Mouse (Mus musculus) hindbrain, embryonic 14.5 days (tissue): ENCODE measurements at regions not wholly inside any gene's neighbourhood (a gene's known extent, or its start where the extent isn't known, plus 50 kb on each side); places are given as distances from the start of the nearest gene placed in this dataset.

ENCODE experiments used
- ATAC-seq: fragments of 200-750 bp; cut with Nextera tagmentation; 2 replicates; pipeline ENCODE4 v1.8.0; 2017; ENCODE audit warnings: moderate number of reproducible peaks, mild to moderate bottlenecking, moderate TSS enrichment, moderate library complexity; ENCODE audit not compliant: low FRiP score
- DNase-seq: peaks from one replicate; pipeline ENCODE4 v3.0.0-alpha.2; 2015; ENCODE audit warnings: low spot score
- H3K27ac ChIP-seq: fragments of 300-500 bp; sonication (generic); 2 replicates; pipeline ENCODE4 v1.5.1; 2014; ENCODE audit warnings: mild to moderate bottlenecking, moderate library complexity
- H3K27me3 ChIP-seq: fragments of 300-500 bp; sonication (generic); 2 replicates; pipeline ENCODE4 v1.6.1; 2014; ENCODE audit warnings: mild to moderate bottlenecking, low read length, mixed read lengths; ENCODE audit not compliant: control insufficient read depth, insufficient read depth
- H3K36me3 ChIP-seq: fragments of 300-500 bp; sonication (generic); replicated peaks from 2 replicates; pipeline ENCODE4 v1.6.1; 2014; ENCODE audit not compliant: control insufficient read depth, insufficient read depth
- H3K4me1 ChIP-seq: fragments of 300-500 bp; sonication (generic); replicated peaks from 2 replicates; pipeline ENCODE4 v1.6.1; 2014; ENCODE audit warnings: antibody characterized with exemption, low read length, mixed read lengths; ENCODE audit not compliant: control insufficient read depth, insufficient read depth
- H3K4me2 ChIP-seq: fragments of 300-500 bp; sonication (generic); replicated peaks from 2 replicates; pipeline ENCODE4 v1.6.1; 2014; ENCODE audit warnings: mild to moderate bottlenecking, moderate library complexity
- H3K4me3 ChIP-seq: fragments of 300-500 bp; sonication (generic); replicated peaks from 2 replicates; pipeline ENCODE4 v1.5.1; 2014; ENCODE audit warnings: mild to moderate bottlenecking, low read length
- H3K9ac ChIP-seq: fragments of 300-500 bp; sonication (generic); 2 replicates; pipeline ENCODE4 v1.6.1; 2014
- H3K9me3 ChIP-seq: fragments of 300-500 bp; sonication (generic); 2 replicates; pipeline ENCODE4 v1.6.1; 2016; ENCODE audit warnings: low read length; ENCODE audit not compliant: control insufficient read depth
- WGBS: fragments of 180-500 bp; shearing (Covaris S2); extraction: QIAGEN DNeasy Blood & Tissue Kit; methylation state at CpG from one replicate; pipeline ENCODE4 v1.1.7; 2014; 5-methylcytosine and 5-hydroxymethylcytosine counted together

GRCm38 (mm10) chr3:42661956-42662355, 919.5 kb downstream of the D3Ertd751e start:
- H3K4me3 ChIP-seq = no peak overlapping the region
- WGBS = 90% methylated on average over 2 of the region's 2 CpGs

GRCm38 (mm10) chr3:42676668-42677398, 934.4 kb downstream of the D3Ertd751e start:
- ATAC-seq (no peak), DNase-seq (no peak)
- WGBS = 96% methylated on average over 2 of the region's 2 CpGs
- H3K36me3 ChIP-seq = no peaks in the 10 kb centered on the region
- H3K4me1 ChIP-seq = no peaks in the 10 kb centered on the region
- no peaks in the 10 kb centered on the region for H3K27me3 ChIP-seq
- H3K9me3 ChIP-seq = no peaks in the 10 kb centered on the region
- no peak overlapping the region for H3K9ac ChIP-seq
- H3K27ac ChIP-seq = no peak overlapping the region
- no peak overlapping the region for H3K4me3 ChIP-seq
- H3K4me2 ChIP-seq = no peak overlapping the region

More at GRCm38 (mm10) chr3:42661956-42662355, 919.5 kb downstream of the D3Ertd751e start:
- H3K4me1 ChIP-seq = no peaks in the 10 kb centered on the region
- no peaks in the 10 kb centered on the region for H3K36me3 ChIP-seq
- no peak overlapping the region for H3K4me2 ChIP-seq
- DNase-seq (no peak), ATAC-seq (no peak)
- H3K9ac ChIP-seq = no peak overlapping the region
- no peaks in the 10 kb centered on the region for H3K9me3 ChIP-seq
- H3K27me3 ChIP-seq = no peaks in the 10 kb centered on the region
- H3K27ac ChIP-seq = no peak overlapping the region

GRCm38 (mm10) chr3:42694726-42695125, 952.3 kb downstream of the D3Ertd751e start:
- peak; percentile 44 for DNase-seq
- WGBS = 64% methylated on average over 2 of the region's 2 CpGs

GRCm38 (mm10) chr3:42738910-42739309, 996.5 kb downstream of the D3Ertd751e start:
- Histone ChIP-seq H3K4me2 (no peak overlapping the region), H3K27me3 (no peaks in the 10 kb centered on the region), H3K27ac (no peak overlapping the region), H3K4me1 (no peaks in the 10 kb centered on the region), H3K4me3 (no peak overlapping the region), H3K36me3 (no peaks in the 10 kb centered on the region), H3K9ac (no peak overlapping the region), H3K9me3 (no peaks in the 10 kb centered on the region)
- no peak for DNase-seq
- no peak for ATAC-seq
- WGBS = 26% methylated on average over 1 of the region's 1 CpGs

More at GRCm38 (mm10) chr3:42694726-42695125, 952.3 kb downstream of the D3Ertd751e start:
- Histone ChIP-seq H3K27me3 (no peaks in the 10 kb centered on the region), H3K4me3 (no peak overlapping the region), H3K9ac (no peak overlapping the region), H3K4me2 (no peak overlapping the region), H3K9me3 (no peaks in the 10 kb centered on the region), H3K27ac (no peak overlapping the region), H3K4me1 (no peaks in the 10 kb centered on the region), H3K36me3 (no peaks in the 10 kb centered on the region)
- ATAC-seq = no peak

GRCm38 (mm10) chr3:42753130-42753529, 1010.7 kb downstream of the D3Ertd751e start:
- H3K4me3 ChIP-seq = no peak overlapping the region
- no peaks in the 10 kb centered on the region for H3K27me3 ChIP-seq
- no peak overlapping the region for H3K9ac ChIP-seq
- H3K9me3 ChIP-seq = no peaks in the 10 kb centered on the region
- ATAC-seq (no peak), DNase-seq (no peak)
- no peak overlapping the region for H3K27ac ChIP-seq
- no peaks in the 10 kb centered on the region for H3K4me1 ChIP-seq
- H3K36me3 ChIP-seq = no peaks in the 10 kb centered on the region
- no peak overlapping the region for H3K4me2 ChIP-seq
- WGBS = 68% methylated on average over 4 of the region's 4 CpGs

GRCm38 (mm10) chr3:42757335-42757734, 1014.9 kb downstream of the D3Ertd751e start:
- Histone ChIP-seq H3K9ac (no peak overlapping the region), H3K4me3 (no peak overlapping the region), H3K4me1 (no peaks in the 10 kb centered on the region), H3K4me2 (no peak overlapping the region), H3K9me3 (no peaks in the 10 kb centered on the region), H3K36me3 (no peaks in the 10 kb centered on the region), H3K27ac (no peak overlapping the region), H3K27me3 (no peaks in the 10 kb centered on the region)
- ATAC-seq (no peak), DNase-seq (no peak)

- WGBS = 57% methylated on average over 1 of the region's 1 CpGs
- no peaks in the 10 kb centered on the region for H3K9me3 ChIP-seq
- H3K27me3 ChIP-seq = no peaks in the 10 kb centered on the region
- no peak for ATAC-seq
- no peaks in the 10 kb centered on the region for H3K4me1 ChIP-seq
- no peak overlapping the region for H3K27ac ChIP-seq
- no peak overlapping the region for H3K4me2 ChIP-seq
- no peak overlapping the region for H3K9ac ChIP-seq
- no peak for DNase-seq
- H3K36me3 ChIP-seq = no peaks in the 10 kb centered on the region
- H3K4me3 ChIP-seq = no peak overlapping the region
Measured at GRCm38 (mm10) chr3:42757830-42758385, 1015.5 kb downstream of the D3Ertd751e start.

GRCm38 (mm10) chr3:42762205-42762604, 1019.8 kb downstream of the D3Ertd751e start:
- H3K4me2 ChIP-seq = no peak overlapping the region
- DNase-seq = no peak
- no peak overlapping the region for H3K4me3 ChIP-seq
- H3K36me3 ChIP-seq = no peaks in the 10 kb centered on the region
- no peaks in the 10 kb centered on the region for H3K27me3 ChIP-seq
- H3K27ac ChIP-seq = no peak overlapping the region
- no peaks in the 10 kb centered on the region for H3K9me3 ChIP-seq
- no peak for ATAC-seq
- H3K9ac ChIP-seq = no peak overlapping the region
- H3K4me1 ChIP-seq = no peaks in the 10 kb centered on the region

GRCm38 (mm10) chr3:42783478-42783877, 1041.1 kb downstream of the D3Ertd751e start:
- DNase-seq = no peak

More at GRCm38 (mm10) chr3:42783478-42783877, 1041.1 kb downstream of the D3Ertd751e start:
- no peaks in the 10 kb centered on the region for H3K36me3 ChIP-seq
- no peak overlapping the region for H3K27ac ChIP-seq
- no peaks in the 10 kb centered on the region for H3K4me1 ChIP-seq
- H3K4me3 ChIP-seq = no peak overlapping the region
- 90% methylated on average over 3 of the region's 3 CpGs for WGBS
- no peaks in the 10 kb centered on the region for H3K9me3 ChIP-seq
- H3K4me2 ChIP-seq = no peak overlapping the region
- no peaks in the 10 kb centered on the region for H3K27me3 ChIP-seq
- no peak for ATAC-seq
- H3K9ac ChIP-seq = no peak overlapping the region
